Mouse (Mus musculus) c-Kit-positive CD71-positive TER-119-negative erythroid progenitor cells, embryonic 14.5 days (primary cell): ENCODE measurements around the gene Rbsn.

ENCODE experiments used
- DNase-seq: peaks from one replicate; pipeline ENCODE4 v3.0.0-alpha.2; 2013; ENCODE audit warnings: low read depth

Gene Rbsn

DNA sequence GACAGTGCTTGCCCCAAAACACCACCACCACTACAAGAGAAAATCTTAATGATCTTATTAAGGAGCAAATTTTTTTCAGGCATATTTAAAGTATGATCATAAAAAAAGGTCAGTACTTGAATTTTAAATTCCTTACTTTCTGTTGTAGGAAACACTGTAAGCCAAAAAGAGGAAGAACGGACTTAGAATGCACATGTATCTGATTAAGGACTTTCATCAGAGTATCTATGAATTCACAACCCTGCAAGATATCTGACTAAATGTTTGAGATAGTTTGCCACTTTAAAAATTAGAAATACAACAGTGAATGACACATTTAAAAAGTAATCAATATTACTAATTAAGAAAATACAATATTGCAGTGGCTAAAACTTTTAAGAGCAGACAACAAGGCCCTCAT, 38.3 kb downstream of the Rbsn start:
- DNase-seq = no peak

DNA sequence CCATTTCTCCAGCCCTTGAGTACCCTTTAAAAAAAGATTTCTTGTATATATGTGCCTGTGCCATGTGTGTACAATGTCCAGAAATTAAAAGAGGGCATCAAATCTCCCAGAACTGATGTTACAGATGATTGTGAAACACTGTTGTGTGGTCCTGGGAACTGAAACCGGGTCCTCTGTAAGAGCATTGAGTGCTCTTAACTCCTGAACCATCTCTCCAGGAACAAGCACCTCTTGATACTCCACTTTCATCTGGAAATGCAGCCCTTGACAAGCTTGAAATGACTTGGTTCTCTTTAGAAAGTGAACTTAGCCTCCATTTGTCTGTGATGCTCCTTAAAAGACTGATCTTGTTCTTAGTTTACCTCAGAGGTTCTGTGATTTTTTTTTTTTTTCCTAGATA, 52.0 kb downstream of the Rbsn start:
- no peak for DNase-seq

DNA sequence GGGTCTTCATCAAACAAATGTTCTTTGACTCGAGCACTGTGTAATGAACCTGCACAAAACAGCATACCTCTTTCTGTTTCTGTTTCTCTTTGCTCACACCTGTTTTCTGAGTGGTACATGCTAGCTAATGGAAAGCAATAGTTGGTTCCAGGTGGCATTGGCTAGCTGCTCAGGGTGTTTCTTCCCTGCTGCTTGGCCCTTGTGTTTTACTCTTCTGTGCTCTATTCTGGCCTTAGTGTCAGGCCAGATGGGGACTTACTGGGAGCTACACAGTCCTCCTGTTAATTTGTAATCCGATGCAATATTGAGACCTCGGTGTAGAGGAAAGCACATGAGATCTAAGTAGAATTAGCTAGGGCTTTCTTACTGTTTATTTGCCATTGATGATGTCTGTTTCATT, 55.9 kb downstream of the Rbsn start:
- DNase-seq = no peak

DNA sequence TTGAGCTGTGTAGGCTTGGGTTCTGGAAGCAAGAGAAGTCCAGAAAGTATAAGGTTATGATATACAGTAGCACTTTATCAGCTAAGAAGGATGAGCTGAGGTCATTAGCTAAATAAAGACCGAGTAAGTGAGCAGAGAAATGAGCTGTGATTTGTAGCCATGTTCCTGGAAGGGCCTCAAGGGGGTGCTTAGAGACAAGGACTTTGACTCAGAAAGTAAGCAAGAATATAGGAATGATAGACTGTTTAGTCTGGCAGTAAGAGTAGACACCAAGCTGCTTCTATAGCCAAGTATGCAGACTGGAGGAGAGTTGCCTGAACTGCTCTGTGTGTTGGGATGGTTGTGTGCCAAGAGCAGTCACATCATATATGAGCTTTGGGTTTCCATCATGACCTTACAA, 61.0 kb downstream of the Rbsn start:
- no peak for DNase-seq

DNA sequence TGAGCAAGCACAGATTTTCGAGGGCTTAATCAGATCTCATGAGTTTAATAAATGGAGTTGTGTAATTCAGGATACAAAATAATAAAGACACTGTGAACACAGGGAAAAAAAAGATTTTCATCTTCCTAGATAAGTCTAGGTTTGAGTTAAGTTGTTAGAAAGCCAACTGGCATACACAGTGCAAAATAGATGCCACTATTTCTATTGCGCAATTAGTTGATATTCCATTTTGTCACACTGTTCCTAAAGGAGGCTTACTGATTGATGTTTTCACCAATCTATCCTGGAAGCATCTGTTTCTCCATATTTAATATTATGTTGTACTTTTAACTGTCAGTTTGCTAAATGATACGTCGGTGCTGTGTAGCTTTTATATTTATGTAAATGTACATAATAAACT, 68.8 kb downstream of the Rbsn start:
- DNase-seq = no peak
